Mouse (Mus musculus): ENCODE measurements at regions not wholly inside any gene's neighbourhood (a gene's known extent, or its start where the extent isn't known, plus 50 kb on each side); places are given as distances from the start of the nearest gene placed in this dataset.
"Not testable (repeated sequence)": the region's sequence is repeated elsewhere in the genome, so short reads cannot be mapped to it uniquely, and the experiment has no call there.

- in situ Hi-C loops (cut with MboI, MseI): no loop called here
These were observed 75.7 kb upstream of the Cwc22 start for GRCm38 (mm10) chr2:78021905-78022304.

GRCm38 (mm10) chr2:78021356-78021900 lies 75.3 kb upstream of the Cwc22 start:
- in situ Hi-C loops (cut with MboI, MseI): no loop called here

GRCm38 (mm10) chr2:78020516-78020915 lies 74.3 kb upstream of the Cwc22 start:
- in situ Hi-C loops (cut with MboI, MseI): no loop called here

- in situ Hi-C loops (cut with MboI, MseI): no loop called here
These were observed 73.7 kb upstream of the Cwc22 start for GRCm38 (mm10) chr2:78019916-78020315.

- in situ Hi-C loops (cut with MboI, MseI): not testable (repeated sequence)
These were observed 66.3 kb upstream of the Cwc22 start for GRCm38 (mm10) chr2:78012441-78012840.

GRCm38 (mm10) chr2:78011821-78012220 lies 65.6 kb upstream of the Cwc22 start:
- in situ Hi-C loops (cut with MboI, MseI): no loop called here

GRCm38 (mm10) chr2:78011051-78011800 lies 65.1 kb upstream of the Cwc22 start:
- in situ Hi-C loops (cut with MboI, MseI): no loop called here

GRCm38 (mm10) chr2:78010066-78010690 lies 64.0 kb upstream of the Cwc22 start:
- in situ Hi-C loops (cut with MboI, MseI): no loop called here

- in situ Hi-C loops (cut with MboI, MseI): no loop called here
These were observed 61.9 kb upstream of the Cwc22 start for GRCm38 (mm10) chr2:78008094-78008493.

- in situ Hi-C loops (cut with MboI, MseI): no loop called here
These were observed 59.3 kb upstream of the Cwc22 start for GRCm38 (mm10) chr2:78005402-78006021.

GRCm38 (mm10) chr2:78004426-78004825 lies 58.3 kb upstream of the Cwc22 start:
- in situ Hi-C loops (cut with MboI, MseI): no loop called here

All from T-helper 17 cell (primary cell).